Mouse (Mus musculus) liver, embryonic 14.5 days (tissue): ENCODE data around the gene Amhr2. TPM values are rescaled to one million over a fixed set of nuclear protein-coding genes. Genes with fewer than 3 reads are reported as not detected.

Experiments
- ATAC-seq: fragments of 200-750 bp; cut with Nextera tagmentation; 2 replicates; pipeline ENCODE4 v1.8.0; 2017; ENCODE audit warnings: moderate number of reproducible peaks, mild to moderate bottlenecking, moderate library complexity; ENCODE audit not compliant: insufficient read depth
- DNase-seq, 3 experiments: peaks; one replicate each; pipeline ENCODE4 v3.0.0-alpha.2; 2012 to 2013; ENCODE audit warnings: low read depth in 3 of 3, low spot score in 3 of 3
- H3K27ac ChIP-seq: fragments of 300-500 bp; sonication (generic); 2 replicates; pipeline ENCODE4 v1.5.1; 2014; ENCODE audit warnings: moderate library complexity, mild to moderate bottlenecking, control low read depth, inconsistent platforms
- H3K27me3 ChIP-seq: fragments of 300-500 bp; sonication (generic); 2 replicates; pipeline ENCODE4 v1.6.1; 2014; ENCODE audit warnings: mild to moderate bottlenecking, low read length, moderate library complexity; ENCODE audit not compliant: control insufficient read depth, insufficient read depth
- H3K36me3 ChIP-seq: fragments of 300-500 bp; sonication (generic); replicated peaks from 2 replicates; pipeline ENCODE4 v1.6.1; 2014; ENCODE audit warnings: low read depth; ENCODE audit not compliant: control insufficient read depth, insufficient read depth
- H3K4me1 ChIP-seq, 2 experiments: fragments of 200-500 bp in 1 of 2; fragments of 300-500 bp in 1 of 2; sonication (generic) in 1 of 2; replicated peaks; 2 replicates each; pipeline ENCODE4 v1.6.1; 2012 to 2014; ENCODE audit warnings: antibody characterized with exemption in 1 of 2, inconsistent platforms in 1 of 2, low read length in 1 of 2; ENCODE audit not compliant: control insufficient read depth in 2 of 2, insufficient read depth in 2 of 2
- H3K4me2 ChIP-seq: fragments of 300-500 bp; sonication (generic); 2 replicates; pipeline ENCODE4 v1.6.1; 2014; ENCODE audit warnings: low read depth, mild to moderate bottlenecking, control low read depth, moderate library complexity
- H3K4me3 ChIP-seq, 2 experiments: fragments of 200-500 bp in 1 of 2; fragments of 300-500 bp in 1 of 2; sonication (generic) in 1 of 2; 2 replicates each; pipeline ENCODE4 v1.5.1; 2012 to 2014; ENCODE audit warnings: low read depth in 2 of 2, low read length in 2 of 2, mild to moderate bottlenecking in 2 of 2, control low read depth in 1 of 2, inconsistent platforms in 1 of 2, moderate library complexity in 1 of 2; ENCODE audit not compliant: insufficient read depth in 1 of 2
- H3K9ac ChIP-seq: fragments of 300-500 bp; sonication (generic); replicated peaks from 2 replicates; pipeline ENCODE4 v1.6.1; 2014; ENCODE audit warnings: mild to moderate bottlenecking, control low read depth, moderate library complexity
- H3K9me3 ChIP-seq: fragments of 300-500 bp; sonication (generic); 2 replicates; pipeline ENCODE4 v1.6.1; 2016; ENCODE audit warnings: low read length, mixed read lengths; ENCODE audit not compliant: control insufficient read depth
- CTCF ChIP-seq: IDR thresholded peaks from 2 replicates; pipeline ENCODE4 v1.5.1; 2016; ENCODE audit warnings: antibody characterized with exemption, low read depth, control low read depth
- EP300 ChIP-seq: IDR thresholded peaks from 2 replicates; pipeline ENCODE4 v1.6.1; 2016; ENCODE audit warnings: antibody characterized with exemption, low read depth
- WGBS: fragments of 180-500 bp; shearing (Covaris S2); extraction: QIAGEN DNeasy Blood & Tissue Kit; methylation state at CpG from one replicate; pipeline ENCODE4 v1.1.7; 2014; ENCODE audit not compliant: insufficient replicate concordance; 5-methylcytosine and 5-hydroxymethylcytosine counted together
- polyA plus RNA-seq, 2 experiments: library from polyadenylated mRNA; depleted of rRNA in 1 of 2; stranded (reverse) in 1 of 2; unstranded in 1 of 2; fragments of >200 nt; fragmentation: Nextera tagmentation in 1 of 2; extraction: Ambion mirVana in 1 of 2; gene quantifications; 2 replicates each; pipeline versions ENCODE4 v1.2.1 to v1.2.3; 2012 to 2014

Amhr2 gene
- polyA plus RNA-seq, 2 experiments: 0.06 to 0.11 TPM

DNA sequence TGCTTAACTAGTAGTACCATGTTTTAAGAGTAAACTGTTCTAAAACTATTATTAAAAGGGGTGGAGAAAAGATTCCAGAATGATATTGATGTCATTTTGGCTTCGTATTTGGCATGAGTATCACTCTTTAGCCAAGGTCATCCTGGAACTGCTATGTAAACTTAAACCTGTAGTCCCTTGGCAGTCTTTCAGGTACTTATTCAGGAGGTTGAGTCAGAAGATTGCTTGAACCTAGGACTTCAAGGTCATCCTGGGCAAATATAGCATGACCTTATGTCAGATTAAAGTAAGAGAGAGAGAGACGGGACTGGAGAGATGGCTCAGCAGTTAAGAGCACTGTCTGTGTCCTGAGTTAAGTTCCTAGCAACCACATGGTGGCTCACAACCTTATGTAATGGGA lies 20.5 kb upstream of the Amhr2 start:
- WGBS: 75% methylated on average over 2 of the region's 2 CpGs
- no peak overlapping the region for H3K27ac ChIP-seq
- no peak for ATAC-seq
- no peaks in the 10 kb centered on the region for H3K27me3 ChIP-seq
- no peak for DNase-seq
- no peaks in the 10 kb centered on the region for H3K4me1 ChIP-seq
- H3K36me3 ChIP-seq: peaks cover 47% of the 10 kb centered on the region
- H3K4me3 ChIP-seq: no peak overlapping the region
- H3K4me2 ChIP-seq: no peak overlapping the region
- H3K9ac ChIP-seq: no peak overlapping the region
- no peaks in the 10 kb centered on the region for H3K9me3 ChIP-seq
- TF ChIP-seq EP300 (no peak), CTCF (no peak; the same call in 1 of the 2 replicates)

DNA sequence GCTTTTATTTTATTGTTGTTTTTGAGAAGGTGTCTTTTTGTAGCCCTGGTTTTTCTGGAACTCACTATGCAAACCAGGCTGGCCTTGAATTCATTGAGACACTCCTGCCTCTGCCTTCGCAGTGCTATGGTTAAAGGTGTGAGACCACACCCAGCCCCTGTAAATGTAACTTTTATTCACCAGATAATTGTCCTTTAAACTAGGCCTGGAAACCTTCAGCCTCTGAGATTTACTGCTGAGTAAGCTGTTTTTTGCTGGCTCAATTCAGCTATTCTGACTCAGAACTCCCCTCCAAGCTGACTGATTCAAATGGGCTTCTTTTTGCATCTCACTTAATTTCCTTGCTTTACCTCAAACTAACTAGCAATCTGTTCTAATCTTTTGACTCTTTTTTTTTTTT lies 18.2 kb upstream of the Amhr2 start:
- no peak for ATAC-seq
- H3K4me3 ChIP-seq: no peak overlapping the region
- no peak overlapping the region for H3K4me2 ChIP-seq
- 81% methylated on average over 1 of the region's 1 CpGs for WGBS
- no peaks in the 10 kb centered on the region for H3K9me3 ChIP-seq
- H3K27me3 ChIP-seq: no peaks in the 10 kb centered on the region
- no peaks in the 10 kb centered on the region for H3K4me1 ChIP-seq
- no peak overlapping the region for H3K27ac ChIP-seq
- DNase-seq: no peak
- peaks cover 66% of the 10 kb centered on the region for H3K36me3 ChIP-seq
- no peak for TF ChIP-seq EP300
- TF ChIP-seq CTCF: no peak
- H3K9ac ChIP-seq: no peak overlapping the region

DNA sequence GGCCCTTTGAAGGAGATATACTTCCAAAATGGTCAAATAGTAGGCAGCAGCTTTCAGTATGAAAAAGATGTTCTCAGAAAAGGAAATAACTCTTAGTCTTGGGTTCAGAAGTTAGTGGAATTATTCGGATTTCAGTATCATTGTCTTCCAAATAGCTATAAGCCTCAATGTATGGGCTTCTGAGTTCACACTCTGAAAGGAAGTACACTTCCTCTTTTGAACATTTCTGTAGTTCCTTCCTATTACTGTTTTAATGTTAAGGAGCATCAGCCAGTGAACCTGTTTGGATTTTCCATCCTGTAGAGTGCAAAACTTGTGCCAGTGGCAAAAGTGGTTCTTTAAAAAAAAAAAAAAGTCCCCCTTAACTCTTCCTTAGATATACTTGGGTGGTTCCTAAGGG lies 13.1 kb upstream of the Amhr2 start:
- H3K4me3 ChIP-seq: no peak overlapping the region
- no peak for DNase-seq
- WGBS: 51% methylated on average over 1 of the region's 1 CpGs
- no peaks in the 10 kb centered on the region for H3K27me3 ChIP-seq
- no peaks in the 10 kb centered on the region for H3K9me3 ChIP-seq
- peaks cover 51% of the 10 kb centered on the region for H3K36me3 ChIP-seq
- no peak overlapping the region for H3K27ac ChIP-seq
- H3K4me2 ChIP-seq: no peak overlapping the region
- no peak for TF ChIP-seq CTCF
- TF ChIP-seq EP300: no peak
- ATAC-seq: no peak
- H3K4me1 ChIP-seq: no peaks in the 10 kb centered on the region
- no peak overlapping the region for H3K9ac ChIP-seq

GRCm38 (mm10) chr15:102433173-102433572 lies 12.0 kb upstream of the Amhr2 start:
- Histone ChIP-seq H3K36me3 (peaks cover 42% of the 10 kb centered on the region), H3K9ac (no peak overlapping the region), H3K9me3 (no peaks in the 10 kb centered on the region), H3K4me1 (no peaks in the 10 kb centered on the region), H3K27ac (no peak overlapping the region), H3K4me2 (no peak overlapping the region), H3K4me3 (no peak overlapping the region), H3K27me3 (no peaks in the 10 kb centered on the region)
- ATAC-seq (no peak), DNase-seq (no peak)
- no peak for TF ChIP-seq CTCF
- no peak for TF ChIP-seq EP300
- 74% methylated on average over 4 of the region's 4 CpGs for WGBS

DNA sequence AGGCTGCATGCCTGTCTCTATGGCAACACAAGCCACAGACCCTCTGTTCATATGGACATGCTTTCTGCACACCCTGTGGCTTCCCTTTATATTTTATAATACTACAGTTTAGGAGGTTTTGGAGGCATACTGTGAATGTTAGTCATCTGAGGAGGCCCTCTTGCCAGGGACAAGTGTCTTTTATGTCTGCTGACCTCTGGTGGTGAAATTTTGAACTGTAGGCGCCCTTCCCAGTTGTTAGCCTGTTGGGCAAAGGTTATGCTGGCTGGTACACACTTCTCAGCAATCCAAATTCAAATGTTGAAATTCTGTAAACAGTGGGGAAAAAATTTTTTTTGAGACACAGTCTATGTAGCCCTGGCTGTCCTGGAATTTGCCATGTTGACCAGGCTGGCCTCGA lies 2.7 kb upstream of the Amhr2 start:
- WGBS: 41% methylated on average over 2 of the region's 2 CpGs
- Histone ChIP-seq H3K4me3 (no peak overlapping the region), H3K27me3 (no peaks in the 10 kb centered on the region), H3K4me1 (no peaks in the 10 kb centered on the region), H3K9ac (no peak overlapping the region), H3K4me2 (no peak overlapping the region), H3K36me3 (no peaks in the 10 kb centered on the region), H3K9me3 (no peaks in the 10 kb centered on the region), H3K27ac (no peak overlapping the region)
- DNase-seq: peak; percentile 50 to 66 (median 58)
- ATAC-seq: 0 out of 2 replicates have a peak, but pooled peaks have one; percentile 30
- TF ChIP-seq EP300 (no peak), CTCF (peak; percentile 85)
